Mouse (Mus musculus): ENCODE data around the gene Man1c1.

The Man1c1 gene

GRCm38 (mm10) chr4:134674970-134675369, 29.1 kb downstream of the Man1c1 start:
- no peak for DNase-seq (ENCODE audit: low read depth, low spot score)

- DNase-seq (ENCODE audit: low read depth, low spot score): no peak
These were observed 30.1 kb downstream of the Man1c1 start for GRCm38 (mm10) chr4:134673882-134674463.

GRCm38 (mm10) chr4:134673151-134673550, 30.9 kb downstream of the Man1c1 start:
- DNase-seq (ENCODE audit: low read depth, low spot score): no peak

GRCm38 (mm10) chr4:134672326-134672725, 31.8 kb downstream of the Man1c1 start:
- no peak for DNase-seq (ENCODE audit: low read depth, low spot score)

GRCm38 (mm10) chr4:134671660-134672173, 32.4 kb downstream of the Man1c1 start:
- DNase-seq (ENCODE audit: low read depth, low spot score): no peak

- no peak for DNase-seq (ENCODE audit: low read depth, low spot score)
These were observed 34.2 kb downstream of the Man1c1 start for GRCm38 (mm10) chr4:134669742-134670354.

GRCm38 (mm10) chr4:134668355-134669028, 35.6 kb downstream of the Man1c1 start:
- DNase-seq (ENCODE audit: low read depth, low spot score): no peak

GRCm38 (mm10) chr4:134666391-134666790, 37.7 kb downstream of the Man1c1 start:
- no peak for DNase-seq (ENCODE audit: low read depth, low spot score)

- DNase-seq (ENCODE audit: low read depth, low spot score): no peak
These were observed 41.0 kb downstream of the Man1c1 start for GRCm38 (mm10) chr4:134663052-134663451.

- DNase-seq (ENCODE audit: low read depth, low spot score): no peak
These were observed 43.4 kb downstream of the Man1c1 start for GRCm38 (mm10) chr4:134660630-134661183.

GRCm38 (mm10) chr4:134659354-134660301, 44.5 kb downstream of the Man1c1 start:
- DNase-seq (ENCODE audit: low read depth, low spot score): no peak

GRCm38 (mm10) chr4:134657473-134657872, 46.6 kb downstream of the Man1c1 start:
- DNase-seq (ENCODE audit: low read depth, low spot score): no peak

GRCm38 (mm10) chr4:134654391-134654790, 49.7 kb downstream of the Man1c1 start:
- peak; percentile 41 for DNase-seq (ENCODE audit: low read depth, low spot score)

- no peak for DNase-seq (ENCODE audit: low read depth, low spot score)
These were observed 51.4 kb downstream of the Man1c1 start for GRCm38 (mm10) chr4:134652720-134653119.

GRCm38 (mm10) chr4:134652151-134652550, 51.9 kb downstream of the Man1c1 start:
- peak; percentile 20 for DNase-seq (ENCODE audit: low read depth, low spot score)

GRCm38 (mm10) chr4:134651358-134651757, 52.7 kb downstream of the Man1c1 start:
- DNase-seq (ENCODE audit: low read depth, low spot score): no peak

- DNase-seq (ENCODE audit: low read depth, low spot score): no peak
These were observed 58.8 kb downstream of the Man1c1 start for GRCm38 (mm10) chr4:134645042-134645948.

GRCm38 (mm10) chr4:134644410-134644809, 59.7 kb downstream of the Man1c1 start:
- DNase-seq (ENCODE audit: low read depth, low spot score): no peak

- DNase-seq (ENCODE audit: low read depth, low spot score): peak; percentile 75
These were observed 62.2 kb downstream of the Man1c1 start for GRCm38 (mm10) chr4:134641711-134642516.

Measured in CD4-positive helper T cell, adult 2 months (primary cell).